Mouse (Mus musculus): ENCODE data around the gene Hoxb8.

- TF ChIP-seq CTCF (conservative IDR thresholded peaks at IDR 0.05; ENCODE audit: low read length): no peak
- TF ChIP-seq POU5F1 (IDR thresholded peaks at IDR 0.05; ENCODE audit: borderline replicate concordance, low read length): no peak
- no peak for TF ChIP-seq NANOG (IDR thresholded peaks at IDR 0.05; ENCODE audit: borderline replicate concordance, low read length)
These were observed 11.0 kb downstream of the Hoxb8 start for GRCm38 (mm10) chr11:96292565-96293301.
